Mouse (Mus musculus) forebrain, embryonic 16.5 days (tissue): Measurements from ENCODE around the gene Tank. TPM values are rescaled to one million over a fixed set of nuclear protein-coding genes. Genes with fewer than 3 reads are reported as not detected.

ENCODE experiments used
- ATAC-seq: fragments of 200-750 bp; cut with Nextera tagmentation; 2 replicates; pipeline ENCODE4 v1.8.0; 2017; ENCODE audit warnings: mild to moderate bottlenecking, moderate library complexity
- H3K27ac ChIP-seq: fragments of 300-500 bp; sonication (generic); 2 replicates; pipeline ENCODE4 v1.5.1; 2014; ENCODE audit warnings: low read length, control low read depth
- H3K27me3 ChIP-seq: fragments of 300-500 bp; sonication (generic); replicated peaks from 2 replicates; pipeline ENCODE4 v1.6.1; 2014; ENCODE audit warnings: low read length; ENCODE audit not compliant: control insufficient read depth, insufficient read depth
- H3K36me3 ChIP-seq: fragments of 300-500 bp; sonication (generic); 2 replicates; pipeline ENCODE4 v1.6.1; 2014; ENCODE audit not compliant: control insufficient read depth, insufficient read depth
- H3K4me1 ChIP-seq: fragments of 300-500 bp; sonication (generic); replicated peaks from 2 replicates; pipeline ENCODE4 v1.6.1; 2014; ENCODE audit warnings: low read length; ENCODE audit not compliant: control insufficient read depth, insufficient read depth
- H3K4me2 ChIP-seq: fragments of 300-500 bp; sonication (generic); 2 replicates; pipeline ENCODE4 v1.6.1; 2014; ENCODE audit warnings: mild to moderate bottlenecking, low read length, control low read depth
- H3K4me3 ChIP-seq: fragments of 300-500 bp; sonication (generic); replicated peaks from 2 replicates; pipeline ENCODE4 v1.5.1; 2014; ENCODE audit warnings: mild to moderate bottlenecking, low read length, control low read depth
- H3K9ac ChIP-seq: fragments of 300-500 bp; sonication (generic); replicated peaks from 2 replicates; pipeline ENCODE4 v1.6.1; 2014; ENCODE audit warnings: low read depth, low read length, control low read depth
- H3K9me3 ChIP-seq: fragments of 300-500 bp; sonication (generic); 2 replicates; pipeline ENCODE4 v1.6.1; 2016; ENCODE audit warnings: low read length; ENCODE audit not compliant: control insufficient read depth
- WGBS: fragments of 180-500 bp; shearing (Covaris S2); extraction: QIAGEN DNeasy Blood & Tissue Kit; methylation state at CpG from one replicate; pipeline ENCODE4 v1.1.7; 2014; 5-methylcytosine and 5-hydroxymethylcytosine counted together
- polyA plus RNA-seq: library from polyadenylated mRNA; unstranded; fragments of >200 nt; fragmentation: Nextera tagmentation; extraction: Ambion mirVana; gene quantifications from 2 replicates; pipeline ENCODE4 v1.2.1, GENCODE M21; 2015

Tank gene
- polyA plus RNA-seq, 1 experiment from 2014 or later, result 30.0 TPM

DNA sequence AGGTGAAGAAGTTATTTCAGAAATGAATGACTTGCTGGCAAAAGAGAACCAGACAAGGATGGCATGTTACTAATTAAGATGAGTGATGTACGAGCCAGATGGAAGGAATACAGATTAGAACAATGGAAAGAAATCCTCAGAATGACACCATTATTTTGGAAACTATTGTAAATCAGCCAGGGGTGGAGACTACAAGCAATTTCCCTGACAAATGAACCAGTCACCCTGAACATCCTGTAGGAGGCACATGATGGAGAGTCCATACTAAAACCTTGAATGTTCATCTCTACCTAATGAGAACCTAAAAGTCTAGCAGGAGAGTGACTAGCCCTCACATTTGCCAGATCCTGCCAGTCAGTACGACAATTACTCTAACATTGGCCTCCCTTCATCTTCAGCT, 22.6 kb upstream of the Tank start:
- Histone ChIP-seq H3K9ac (no peak overlapping the region), H3K4me3 (no peak overlapping the region), H3K27me3 (no peaks in the 10 kb centered on the region), H3K4me2 (no peak overlapping the region), H3K9me3 (no peaks in the 10 kb centered on the region), H3K4me1 (peaks cover 16% of the 10 kb centered on the region), H3K36me3 (no peaks in the 10 kb centered on the region), H3K27ac (no peak overlapping the region)
- WGBS, result 18% methylated on average over 2 of the region's 2 CpGs
- peak; percentile 24; the same call in 1 of the 2 replicates for ATAC-seq

DNA sequence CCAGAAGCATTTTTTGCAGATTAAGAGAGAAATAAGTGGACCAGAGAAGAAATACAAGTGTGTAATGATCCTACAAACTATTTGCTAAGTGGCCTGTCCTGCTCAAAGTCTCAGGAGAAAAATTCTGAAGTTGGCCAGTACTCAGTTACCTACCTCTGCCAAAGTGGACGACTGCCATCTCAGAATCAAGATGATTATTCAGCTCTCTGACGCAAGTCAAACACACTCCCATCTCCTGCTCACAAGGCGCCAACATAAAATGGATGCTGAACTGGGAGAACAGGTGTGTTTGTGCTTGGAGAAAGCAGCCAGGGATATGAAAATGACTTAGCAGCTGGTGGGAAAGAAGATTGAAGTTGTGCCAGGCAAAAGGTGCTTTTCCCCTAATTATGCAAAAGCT, 21.7 kb upstream of the Tank start:
- 57% methylated on average over 3 of the region's 3 CpGs for WGBS
- no peaks in the 10 kb centered on the region for H3K27me3 ChIP-seq
- no peak overlapping the region for H3K27ac ChIP-seq
- peaks cover 16% of the 10 kb centered on the region for H3K4me1 ChIP-seq
- no peaks in the 10 kb centered on the region for H3K36me3 ChIP-seq
- H3K9ac ChIP-seq, result no peak overlapping the region
- H3K9me3 ChIP-seq, result no peaks in the 10 kb centered on the region
- 0 out of 2 replicates have a peak, but pooled peaks have one; percentile 35 for ATAC-seq
- no peak overlapping the region for H3K4me2 ChIP-seq
- no peak overlapping the region for H3K4me3 ChIP-seq

DNA sequence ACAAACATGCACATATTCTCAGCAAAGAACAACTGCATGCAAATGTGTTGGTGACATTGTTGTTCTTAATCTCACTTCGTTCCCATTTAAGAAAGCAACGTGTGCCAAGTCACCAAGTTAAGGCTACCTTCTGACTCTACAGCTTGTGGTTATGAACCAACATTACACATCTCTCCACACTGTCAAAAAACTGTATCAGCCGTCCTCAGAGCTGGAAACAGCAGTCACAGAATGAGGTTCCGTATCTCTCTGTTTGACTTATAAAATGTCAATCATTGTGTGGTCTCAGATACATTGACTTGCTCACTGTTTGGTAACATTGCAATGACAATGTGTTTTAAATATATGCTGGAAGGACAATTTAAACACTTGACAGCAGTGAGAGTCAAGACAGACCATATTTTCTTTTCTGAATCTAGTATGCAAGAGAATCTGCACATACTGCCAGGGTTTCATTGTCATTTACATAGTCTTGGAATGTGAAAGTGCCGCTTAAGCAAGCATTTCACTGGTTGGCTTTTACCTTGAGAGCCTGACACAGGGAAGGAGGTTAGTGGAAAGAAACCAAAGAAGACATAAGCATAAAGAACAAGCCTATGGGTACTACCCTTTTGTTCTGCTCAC, 20.4 kb upstream of the Tank start:
- Histone ChIP-seq H3K27me3 (no peaks in the 10 kb centered on the region), H3K36me3 (no peaks in the 10 kb centered on the region), H3K9me3 (no peaks in the 10 kb centered on the region), H3K4me2 (no peak overlapping the region), H3K4me3 (no peak overlapping the region), H3K27ac (no peak overlapping the region), H3K4me1 (peaks cover 16% of the 10 kb centered on the region), H3K9ac (no peak overlapping the region)
- 0 out of 2 replicates have a peak, but pooled peaks have one; percentile 35 for ATAC-seq
- WGBS, result 64% methylated on average over 5 of the region's 5 CpGs

DNA sequence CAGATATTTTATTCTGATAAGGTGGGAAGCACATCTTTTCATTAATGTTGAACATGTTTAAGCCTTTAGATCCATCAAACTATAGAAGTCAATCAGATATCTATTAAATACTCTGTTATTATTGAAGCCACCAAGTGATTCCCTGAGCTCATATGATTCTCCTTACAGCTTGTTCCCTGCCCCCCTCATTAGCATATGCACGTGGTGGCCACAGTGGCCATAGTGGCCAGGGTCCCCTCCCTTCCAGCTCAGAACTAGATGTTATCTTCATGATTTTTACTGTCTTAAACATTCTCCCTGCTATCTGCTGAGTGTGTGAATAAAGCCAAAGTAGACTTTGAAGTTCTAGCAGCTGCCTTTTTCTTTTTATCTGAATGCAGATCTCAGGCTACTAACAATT, 17.3 kb upstream of the Tank start:
- H3K27me3 ChIP-seq, result no peaks in the 10 kb centered on the region
- no peak overlapping the region for H3K4me3 ChIP-seq
- no peaks in the 10 kb centered on the region for H3K36me3 ChIP-seq
- H3K4me2 ChIP-seq, result no peak overlapping the region
- no peak overlapping the region for H3K27ac ChIP-seq
- no peaks in the 10 kb centered on the region for H3K9me3 ChIP-seq
- WGBS, result 0% methylated on average over 1 of the region's 1 CpGs
- no peak overlapping the region for H3K9ac ChIP-seq
- ATAC-seq, result no peak
- peaks cover 7% of the 10 kb centered on the region for H3K4me1 ChIP-seq

DNA sequence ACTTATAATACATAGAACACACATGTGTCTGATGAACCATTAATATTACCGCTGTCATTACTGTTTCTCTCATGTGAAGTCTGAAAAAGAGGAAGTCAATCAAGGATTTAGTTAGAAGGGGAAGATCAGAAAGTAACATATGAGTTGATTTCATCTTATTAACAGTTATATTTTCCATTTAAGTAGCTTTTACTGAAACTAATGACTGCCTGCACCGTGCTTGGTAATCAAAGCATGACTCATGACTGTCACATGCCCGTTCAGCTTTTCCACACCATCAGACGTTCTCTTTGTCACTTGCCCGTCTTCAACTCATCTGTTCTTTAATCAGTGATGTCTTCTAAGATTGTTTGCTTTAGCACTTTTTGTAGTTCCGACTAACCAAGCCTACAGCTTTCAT, 15.2 kb upstream of the Tank start:
- H3K36me3 ChIP-seq, result no peaks in the 10 kb centered on the region
- no peak overlapping the region for H3K4me2 ChIP-seq
- H3K4me1 ChIP-seq, result no peaks in the 10 kb centered on the region; the same call in 1 of the 2 replicates
- ATAC-seq, result no peak
- H3K9ac ChIP-seq, result no peak overlapping the region
- H3K27ac ChIP-seq, result no peak overlapping the region
- no peak overlapping the region for H3K4me3 ChIP-seq
- WGBS, result 70% methylated on average over 6 of the region's 6 CpGs
- no peaks in the 10 kb centered on the region for H3K27me3 ChIP-seq
- no peaks in the 10 kb centered on the region for H3K9me3 ChIP-seq

DNA sequence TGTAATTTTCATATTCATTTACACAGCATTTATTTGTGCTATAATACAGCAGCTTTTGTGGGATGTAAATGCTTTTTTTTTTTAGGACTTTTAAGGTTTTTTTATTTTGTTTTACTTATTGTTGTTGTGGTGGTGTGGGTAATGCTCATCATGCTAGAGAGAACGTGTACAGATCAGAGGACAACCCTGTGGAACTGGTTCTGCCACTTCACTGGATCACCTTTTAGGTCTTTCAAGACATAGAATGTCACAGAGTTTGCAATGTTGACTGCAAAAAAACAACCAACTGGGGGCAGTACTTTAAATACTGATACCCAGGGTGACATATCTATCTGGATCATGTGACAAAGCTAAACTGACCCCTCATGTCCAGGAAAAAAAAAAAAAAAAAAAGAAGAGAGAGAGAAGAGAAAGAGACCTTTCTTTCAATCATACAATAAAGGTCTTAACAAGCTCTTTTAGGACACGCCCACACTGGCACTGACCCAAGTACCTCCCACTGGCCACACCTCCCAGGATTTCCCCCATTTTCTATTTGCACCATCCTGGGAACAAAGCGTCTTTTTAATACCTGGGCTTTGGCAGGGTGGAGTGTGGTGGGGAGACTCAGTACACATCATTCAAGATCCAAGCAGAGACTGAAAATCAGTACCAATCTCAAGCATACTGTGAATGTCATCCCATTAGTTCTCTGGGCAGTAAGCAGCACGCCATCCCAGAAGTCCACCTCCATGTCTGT, 11.2 kb upstream of the Tank start:
- no peaks in the 10 kb centered on the region for H3K36me3 ChIP-seq
- WGBS, result 50% methylated on average over 4 of the region's 4 CpGs
- no peaks in the 10 kb centered on the region for H3K9me3 ChIP-seq
- H3K27me3 ChIP-seq, result no peaks in the 10 kb centered on the region
- H3K4me1 ChIP-seq, result no peaks in the 10 kb centered on the region
- H3K4me3 ChIP-seq, result no peak overlapping the region
- ATAC-seq, result no peak
- H3K27ac ChIP-seq, result no peak overlapping the region
- H3K4me2 ChIP-seq, result no peak overlapping the region
- H3K9ac ChIP-seq, result no peak overlapping the region

DNA sequence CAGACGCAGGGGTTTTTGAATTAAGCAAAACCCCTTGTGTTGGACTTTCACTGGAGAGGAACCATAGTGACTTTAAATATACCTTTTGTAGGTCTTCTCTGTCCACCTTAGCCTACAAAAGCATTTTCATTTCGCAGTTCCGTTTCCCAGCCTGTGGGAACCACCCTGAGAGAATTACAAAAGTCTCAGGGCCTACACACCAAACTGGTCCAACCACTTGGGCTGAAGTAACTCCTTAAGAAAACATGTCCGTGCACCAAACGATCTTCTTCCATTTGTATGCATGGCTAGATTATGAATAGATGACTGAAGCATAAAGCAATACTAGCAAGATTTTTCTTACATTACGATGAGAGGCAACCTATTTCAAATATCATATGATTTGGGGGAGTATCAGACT, 9.2 kb upstream of the Tank start:
- no peak for ATAC-seq
- Histone ChIP-seq H3K36me3 (no peaks in the 10 kb centered on the region), H3K27ac (no peak overlapping the region), H3K9ac (no peak overlapping the region), H3K27me3 (no peaks in the 10 kb centered on the region), H3K4me2 (no peak overlapping the region), H3K4me3 (no peak overlapping the region), H3K4me1 (no peaks in the 10 kb centered on the region), H3K9me3 (no peaks in the 10 kb centered on the region)
- 91% methylated on average over 6 of the region's 6 CpGs for WGBS

DNA sequence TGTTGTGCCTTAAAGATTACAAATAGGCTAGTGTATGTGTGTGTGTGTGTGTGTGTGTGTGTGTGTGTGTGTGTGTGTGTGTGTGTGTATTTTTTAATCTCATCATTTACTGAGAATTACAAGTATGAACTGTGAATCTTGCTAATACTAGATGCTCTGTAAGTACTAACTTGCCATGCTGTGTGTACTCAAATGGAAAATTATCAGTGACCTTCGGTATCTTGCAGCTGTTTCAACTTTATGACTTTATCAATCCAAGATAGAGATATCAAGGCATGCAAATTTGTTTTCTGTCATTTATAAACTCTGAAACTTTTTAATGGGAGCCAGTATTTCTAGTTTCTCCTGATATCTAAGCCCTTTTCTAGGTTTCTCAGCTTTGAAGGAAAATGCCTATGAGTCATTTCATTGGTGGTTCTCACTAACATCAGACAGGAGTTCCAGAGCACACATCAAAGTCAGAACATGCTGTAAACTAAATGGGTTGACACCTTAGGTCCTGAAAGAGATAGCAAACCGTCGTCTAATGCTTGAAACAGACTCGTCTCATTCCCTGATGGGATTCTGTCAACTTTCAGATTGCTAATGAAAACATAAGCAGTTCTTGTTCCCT, 6.9 kb upstream of the Tank start:
- Histone ChIP-seq H3K27me3 (no peaks in the 10 kb centered on the region), H3K9me3 (no peaks in the 10 kb centered on the region), H3K9ac (no peak overlapping the region), H3K36me3 (no peaks in the 10 kb centered on the region), H3K4me2 (no peak overlapping the region), H3K4me1 (no peaks in the 10 kb centered on the region), H3K27ac (no peak overlapping the region), H3K4me3 (no peak overlapping the region)
- WGBS, result 83% methylated on average over 4 of the region's 4 CpGs
- ATAC-seq, result no peak

DNA sequence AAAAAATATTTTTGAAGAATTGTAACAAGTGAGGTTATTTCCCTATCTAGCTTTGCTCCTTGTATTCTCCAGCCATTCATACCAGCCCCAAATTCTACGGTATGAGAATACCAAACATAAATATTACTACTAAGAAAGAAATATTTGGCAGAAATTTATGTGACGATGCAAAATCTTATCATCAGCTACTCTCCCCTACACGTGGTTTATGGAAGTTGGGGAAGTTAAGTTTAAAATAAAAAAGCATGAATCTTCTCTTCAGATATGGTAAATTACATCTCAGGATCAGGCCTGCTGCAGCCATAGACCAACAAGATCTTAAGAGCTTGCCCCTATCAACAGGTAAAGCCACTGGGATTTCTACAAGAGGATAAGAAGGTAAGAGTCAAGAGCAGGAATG, 1.9 kb upstream of the Tank start:
- no peak overlapping the region for H3K9ac ChIP-seq
- H3K4me3 ChIP-seq, result no peak overlapping the region
- 90% methylated on average over 3 of the region's 3 CpGs for WGBS
- H3K4me2 ChIP-seq, result no peak overlapping the region
- H3K36me3 ChIP-seq, result no peaks in the 10 kb centered on the region
- H3K9me3 ChIP-seq, result no peaks in the 10 kb centered on the region
- H3K27ac ChIP-seq, result no peak overlapping the region
- no peak for ATAC-seq
- no peaks in the 10 kb centered on the region for H3K27me3 ChIP-seq
- no peaks in the 10 kb centered on the region for H3K4me1 ChIP-seq
